Mouse (Mus musculus): ENCODE data around the gene Zfp993.
A peak's percentile ranks its signal among the peaks of the same experiment; 100 is the strongest.
"Not testable (repeated sequence)": the region's sequence is repeated elsewhere in the genome, so short reads cannot be mapped to it uniquely, and the experiment has no call there.

The Zfp993 gene

GRCm38 (mm10) chr4:146610774-146611400 is at the start of gene Zfp993:
Gene Zfp993, plus strand, starts transcription at chr4:146610961.
- DNase-seq (ENCODE audit: low read depth, low spot score) = not testable (repeated sequence)

- DNase-seq (ENCODE audit: low read depth, low spot score) = not testable (repeated sequence)
Observed at GRCm38 (mm10) chr4:146579905-146580873, 30.6 kb upstream of the Zfp993 start.

- peak; percentile 0 for DNase-seq (ENCODE audit: low read depth, low spot score)
Observed at GRCm38 (mm10) chr4:146603578-146604399, 7.0 kb upstream of the Zfp993 start.

GRCm38 (mm10) chr4:146644367-146644766 is 33.6 kb downstream of the Zfp993 start:
- not testable (repeated sequence) for DNase-seq (ENCODE audit: low read depth, low spot score)

GRCm38 (mm10) chr4:146649641-146650040 is 38.9 kb downstream of the Zfp993 start:
- DNase-seq (ENCODE audit: low read depth, low spot score) = not testable (repeated sequence)

GRCm38 (mm10) chr4:146650115-146650514 is 39.4 kb downstream of the Zfp993 start:
- not testable (repeated sequence) for DNase-seq (ENCODE audit: low read depth, low spot score)

- not testable (repeated sequence) for DNase-seq (ENCODE audit: low read depth, low spot score)
Observed at GRCm38 (mm10) chr4:146650639-146651038, 39.9 kb downstream of the Zfp993 start.

All from brain, adult 2 months (tissue).